Mouse (Mus musculus) liver, adult 2 months (tissue): ENCODE results near the gene Cntfr. TPM values are rescaled to one million over a fixed set of nuclear protein-coding genes. Genes with fewer than 3 reads are reported as not detected.

Experiments used
- DNase-seq: peaks from one replicate; pipeline ENCODE4 v3.0.0-alpha.2; 2011; ENCODE audit warnings: low read depth, low spot score; ENCODE audit errors: extremely low read depth
- H3K27ac ChIP-seq: fragments of 200-500 bp; replicated peaks from 2 replicates; pipeline ENCODE4 v1.5.1; 2012; ENCODE audit warnings: low read depth, mild to moderate bottlenecking, control low read depth, inconsistent platforms, low read length; ENCODE audit not compliant: insufficient read depth
- H3K27me3 ChIP-seq: fragments of 200-500 bp; 2 replicates; pipeline ENCODE4 v1.6.1; 2012; ENCODE audit warnings: mild to moderate bottlenecking, moderate library complexity, low read length, inconsistent platforms; ENCODE audit not compliant: control insufficient read depth, insufficient read depth
- H3K36me3 ChIP-seq: fragments of 200-500 bp; 2 replicates; pipeline ENCODE4 v1.6.1; 2012; ENCODE audit warnings: low read length, inconsistent platforms; ENCODE audit not compliant: control insufficient read depth, insufficient read depth
- H3K4me1 ChIP-seq: fragments of 200-500 bp; 2 replicates; pipeline ENCODE4 v1.6.1; 2011; ENCODE audit warnings: low read length; ENCODE audit not compliant: control insufficient read depth, insufficient read depth
- H3K4me3 ChIP-seq: fragments of 200-500 bp; 2 replicates; pipeline ENCODE4 v1.5.1; 2011; ENCODE audit warnings: low read depth, mild to moderate bottlenecking, control low read depth, low read length, moderate library complexity; ENCODE audit not compliant: insufficient read depth
- H3K79me2 ChIP-seq: fragments of 200-500 bp; 2 replicates; pipeline ENCODE4 v1.6.1; 2012; ENCODE audit warnings: inconsistent platforms, mild to moderate bottlenecking, low read length, moderate library complexity; ENCODE audit not compliant: control insufficient read depth, insufficient read depth
- H3K9ac ChIP-seq: fragments of 200-500 bp; 2 replicates; pipeline ENCODE4 v1.6.1; 2012; ENCODE audit warnings: low read depth, mild to moderate bottlenecking, control low read depth, inconsistent platforms, low read length
- CTCF ChIP-seq: fragments of 200-500 bp; IDR thresholded peaks from 2 replicates; pipeline ENCODE4 v1.5.1; 2011; ENCODE audit warnings: low read depth, low read length, control low read depth
- POLR2A ChIP-seq: fragments of 200-500 bp; IDR thresholded peaks from 2 replicates; pipeline ENCODE4 v1.6.1; 2011; ENCODE audit warnings: low read length, control low read depth; ENCODE audit not compliant: insufficient read depth; ENCODE audit errors: extremely low read depth
- WGBS: fragments of 180-500 bp; shearing (Covaris S2); methylation state at CpG from one replicate; pipeline ENCODE4 v1.1.7; 2018; 5-methylcytosine and 5-hydroxymethylcytosine counted together
- polyA plus RNA-seq: library from polyadenylated mRNA; depleted of rRNA; stranded (reverse); fragments of >200 nt; gene quantifications from 2 replicates; pipeline ENCODE4 v1.2.3, GENCODE M21; 2012
- total RNA-seq: library from RNA; depleted of rRNA; stranded (reverse); fragments of >200 nt; gene quantifications from 2 replicates; pipeline ENCODE4 v1.2.3, GENCODE M21; 2014

The Cntfr gene
- total and polyA plus RNA-seq, 2 experiments, result 0.74 to 2.3 TPM

DNA sequence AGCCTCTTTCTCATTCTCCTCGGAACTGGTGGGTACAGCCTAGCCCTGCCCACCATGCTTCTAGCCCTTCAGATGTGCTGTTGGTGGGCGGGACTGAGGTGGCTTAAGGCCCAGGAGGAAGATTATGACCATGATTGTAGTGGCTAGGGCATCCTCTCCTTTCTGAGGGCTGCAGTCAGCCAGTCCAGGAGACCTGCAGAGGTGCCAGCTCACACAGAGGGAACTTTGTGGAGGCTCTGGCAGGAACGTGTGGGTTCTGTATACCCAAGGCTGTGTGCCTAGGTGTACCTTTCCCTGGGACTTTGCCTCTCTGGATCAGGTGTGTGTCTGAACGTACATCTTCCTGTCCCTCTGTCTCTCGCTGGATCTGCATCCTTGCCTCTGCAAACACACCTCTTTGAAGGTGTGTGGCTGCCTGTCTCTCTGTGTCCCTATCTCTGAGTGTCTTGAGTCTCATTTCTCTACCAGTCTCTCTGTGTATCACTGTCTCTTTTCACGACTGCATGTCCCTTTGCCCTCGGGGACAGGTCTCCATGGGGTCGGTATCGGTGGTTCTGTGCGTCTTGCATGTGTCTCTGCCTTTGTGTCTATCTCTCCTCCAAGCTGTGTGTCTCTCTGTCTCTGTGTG lies 57.6 kb downstream of the Cntfr start:
- Histone ChIP-seq H3K27me3 (no peaks in the 10 kb centered on the region), H3K27ac (peak overlapping the region; percentile 62), H3K36me3 (no peaks in the 10 kb centered on the region), H3K9ac (peak overlapping the region; percentile 76), H3K79me2 (no peaks in the 10 kb centered on the region), H3K4me3 (peak overlapping the region; percentile 63), H3K4me1 (peaks cover 26% of the 10 kb centered on the region)
- peak; percentile 21 for DNase-seq
- 23% methylated on average over 10 of the region's 10 CpGs for WGBS
- TF ChIP-seq POLR2A, result no peak
- TF ChIP-seq CTCF, result no peak

DNA sequence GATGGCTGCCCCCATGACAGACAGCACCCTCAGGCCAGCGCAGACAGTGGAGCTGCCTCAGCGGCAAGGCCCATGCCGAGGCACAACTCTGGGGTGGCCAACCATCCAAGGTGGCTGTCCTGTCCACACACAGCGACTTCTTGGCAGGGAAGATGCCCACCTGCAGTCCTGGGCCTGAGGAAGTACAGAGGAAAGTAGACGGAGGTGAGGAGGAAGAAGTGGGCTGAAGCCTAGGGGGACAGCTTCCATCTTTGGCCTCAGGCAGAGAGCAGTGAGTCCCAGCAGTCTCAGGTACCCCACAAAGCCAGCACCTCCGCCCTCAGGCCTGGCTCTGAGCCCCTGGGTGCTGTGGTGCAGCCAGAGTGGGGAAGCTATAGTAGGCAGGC lies 58.1 kb downstream of the Cntfr start:
- TF ChIP-seq CTCF (no peak), POLR2A (no peak)
- 87% methylated on average over 6 of the region's 6 CpGs for WGBS
- H3K4me3 ChIP-seq, result peak overlapping the region; percentile 17; the same call in 1 of the 2 replicates
- DNase-seq, result no peak
- peak overlapping the region; percentile 7 for H3K27ac ChIP-seq
- H3K4me1 ChIP-seq, result peaks cover 26% of the 10 kb centered on the region
- H3K9ac ChIP-seq, result peak overlapping the region; percentile 23; the same call in 1 of the 2 replicates
- no peaks in the 10 kb centered on the region for H3K27me3 ChIP-seq
- H3K36me3 ChIP-seq, result no peaks in the 10 kb centered on the region
- no peaks in the 10 kb centered on the region for H3K79me2 ChIP-seq

DNA sequence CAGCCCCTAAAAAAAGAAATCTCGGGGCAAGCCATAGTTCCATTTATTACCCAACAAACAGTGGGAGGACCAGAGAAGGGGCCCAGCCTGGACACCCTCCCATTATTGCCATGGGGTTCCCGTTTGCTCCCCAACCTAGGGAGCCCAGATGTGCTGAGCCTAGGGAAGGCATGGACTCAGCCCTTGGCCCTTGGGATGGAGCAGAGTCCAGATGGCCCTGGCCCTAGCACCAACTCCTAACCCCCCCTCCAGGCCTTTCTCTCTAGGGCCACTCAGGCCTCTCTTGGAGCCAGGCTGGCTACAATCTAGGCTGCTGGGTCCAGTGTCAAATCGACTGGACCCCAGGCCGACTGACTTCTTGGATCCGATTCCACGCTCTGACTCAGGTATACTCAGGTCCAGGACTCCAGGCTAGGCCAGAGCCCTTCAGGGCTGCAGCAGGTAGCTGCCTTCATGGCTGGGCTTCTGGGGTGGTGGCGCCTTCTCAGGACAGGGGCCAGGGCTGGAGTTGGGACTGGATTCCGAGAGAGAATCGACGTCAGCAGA lies 58.6 kb downstream of the Cntfr start:
- Histone ChIP-seq H3K79me2 (no peaks in the 10 kb centered on the region), H3K27me3 (no peaks in the 10 kb centered on the region), H3K4me1 (peaks cover 26% of the 10 kb centered on the region), H3K27ac (peak overlapping the region; percentile 49), H3K4me3 (no peak overlapping the region), H3K36me3 (no peaks in the 10 kb centered on the region), H3K9ac (peak overlapping the region; percentile 23; the same call in 1 of the 2 replicates)
- 50% methylated on average over 10 of the region's 10 CpGs for WGBS
- TF ChIP-seq POLR2A (no peak), CTCF (no peak)
- DNase-seq, result peak; percentile 24

DNA sequence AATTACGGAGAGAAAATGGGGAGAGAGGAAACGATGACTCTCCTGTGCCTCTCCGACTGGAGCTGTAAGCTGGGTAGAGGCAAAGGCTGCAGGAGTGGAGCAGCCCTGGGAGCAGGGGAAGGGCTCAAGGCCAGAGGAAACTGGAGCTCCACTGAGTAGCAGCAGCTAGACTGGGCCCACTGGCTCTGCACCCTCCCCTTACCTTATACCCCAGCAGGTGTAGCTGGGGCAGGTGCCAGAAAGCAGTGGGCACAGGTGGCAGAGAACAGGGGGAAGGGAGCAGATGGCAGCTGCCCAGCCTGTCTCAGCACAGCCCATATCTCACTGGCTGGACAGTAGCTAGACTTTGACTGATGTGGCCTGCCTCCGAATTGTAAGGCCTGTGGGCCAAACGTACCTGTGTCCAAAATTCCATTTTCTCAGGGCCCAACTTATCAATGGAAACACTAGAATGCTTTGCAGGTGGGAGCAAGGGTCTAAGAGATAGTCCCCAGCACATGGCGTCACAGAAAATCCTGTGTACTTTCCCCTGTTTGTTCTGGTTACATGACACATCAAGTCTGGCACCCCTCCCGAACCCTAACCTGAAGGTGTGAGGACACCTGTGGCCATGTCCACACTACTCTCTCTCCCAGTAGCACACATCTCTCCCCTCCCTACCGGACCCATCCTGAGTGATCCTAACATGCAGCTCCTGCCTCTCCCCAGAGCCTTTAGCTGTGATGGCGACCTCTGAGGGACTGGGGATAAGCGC lies 59.8 kb downstream of the Cntfr start:
- DNase-seq, result peak; percentile 65
- no peaks in the 10 kb centered on the region for H3K79me2 ChIP-seq
- peaks cover 26% of the 10 kb centered on the region for H3K4me1 ChIP-seq
- H3K27ac ChIP-seq, result peak overlapping the region; percentile 57
- 42% methylated on average over 10 of the region's 10 CpGs for WGBS
- no peaks in the 10 kb centered on the region for H3K36me3 ChIP-seq
- no peaks in the 10 kb centered on the region for H3K27me3 ChIP-seq
- no peak overlapping the region for H3K4me3 ChIP-seq
- peak overlapping the region; percentile 14; the same call in 1 of the 2 replicates for H3K9ac ChIP-seq
- no peak for TF ChIP-seq POLR2A
- no peak for TF ChIP-seq CTCF

DNA sequence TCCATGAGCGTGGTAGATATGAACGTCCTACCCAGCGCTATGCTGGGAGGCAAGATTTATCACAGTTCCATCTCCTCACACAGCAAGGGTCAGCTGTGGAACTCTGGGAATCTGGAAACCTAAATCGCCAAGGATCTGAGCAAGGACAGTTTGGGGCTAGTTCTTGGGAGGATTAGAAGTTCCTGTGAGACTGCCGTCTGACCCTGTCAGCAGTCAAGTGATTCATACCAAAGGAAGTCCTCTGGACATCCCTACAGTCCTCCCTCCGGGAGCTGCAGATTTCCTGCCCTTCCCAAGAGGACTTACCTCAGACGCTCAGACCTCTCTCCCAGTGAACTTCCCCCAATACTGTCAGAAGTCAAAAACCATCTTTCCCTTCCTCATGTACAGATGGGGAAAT lies 60.5 kb downstream of the Cntfr start:
- WGBS, result 64% methylated on average over 7 of the region's 7 CpGs
- H3K79me2 ChIP-seq, result no peaks in the 10 kb centered on the region
- no peaks in the 10 kb centered on the region for H3K27me3 ChIP-seq
- no peaks in the 10 kb centered on the region for H3K36me3 ChIP-seq
- no peak overlapping the region for H3K9ac ChIP-seq
- peaks cover 26% of the 10 kb centered on the region for H3K4me1 ChIP-seq
- no peak for TF ChIP-seq POLR2A
- TF ChIP-seq CTCF, result no peak
- no peak for DNase-seq
- no peak overlapping the region; the same call in 1 of the 2 replicates for H3K27ac ChIP-seq
- no peak overlapping the region for H3K4me3 ChIP-seq
